8 mouse cellular contexts compared by ENCODE assay signal in the genomic region with DNA sequence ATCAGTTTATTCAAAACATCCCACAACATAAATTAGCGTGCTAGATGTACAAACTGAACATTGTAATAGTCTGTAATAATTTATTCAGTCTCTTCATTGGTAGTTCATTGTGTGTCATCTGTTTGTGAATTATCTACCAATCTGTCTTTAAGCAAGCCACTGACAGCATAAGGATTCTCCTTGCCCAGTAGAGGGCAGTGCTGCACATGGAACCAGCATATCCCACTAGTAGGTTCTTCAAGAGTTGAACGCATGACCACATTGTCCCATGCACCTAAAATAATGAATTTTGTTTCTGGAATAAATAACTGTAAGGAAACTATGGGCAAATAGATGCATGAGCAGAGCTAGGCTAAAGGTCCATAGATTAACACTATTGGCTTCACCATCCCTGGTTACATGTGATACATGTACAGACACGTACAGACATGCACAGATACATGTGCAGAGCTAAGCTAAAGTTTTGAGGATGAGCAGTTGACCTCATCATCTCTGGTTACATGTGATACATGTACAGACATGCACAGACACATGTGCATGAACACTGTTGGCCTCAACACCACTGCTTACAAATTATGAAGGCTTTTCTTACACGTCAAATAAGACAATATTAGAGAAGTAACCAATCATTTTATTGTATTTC.
DNase-seq lines count a peak whose midpoint lies in the region; ATAC-seq lines count a peak whose summit lies in the region.

No protein-coding gene starts in this region.

- no peaks in the 10 kb centered on the region for H3K36me3 ChIP-seq in intestine, embryonic 14.5 days (ENCODE audit: control insufficient read depth, insufficient read depth, low read length)
- H3K36me3 ChIP-seq in intestine, embryonic 15.5 days, result no peaks in the 10 kb centered on the region
- no peaks in the 10 kb centered on the region for H3K36me3 ChIP-seq in embryonic facial prominence, embryonic 11.5 days (replicated peaks; ENCODE audit: control insufficient read depth, insufficient read depth, low read depth, low read length)
- no peaks in the 10 kb centered on the region for H3K36me3 ChIP-seq in hindbrain, embryonic 16.5 days (ENCODE audit: control insufficient read depth, insufficient read depth, low read length)
- H3K36me3 ChIP-seq in midbrain, embryonic 16.5 days (ENCODE audit: control insufficient read depth, insufficient read depth, low read length), result no peaks in the 10 kb centered on the region

- H3K4me1 ChIP-seq in intestine, embryonic 14.5 days (replicated peaks; ENCODE audit: control insufficient read depth, insufficient read depth, low read length), result 0 out of 2 replicates have a peak, but pooled peaks cover 3% of the 10 kb centered on the region
- H3K4me1 ChIP-seq in intestine, embryonic 15.5 days (replicated peaks), result no peaks in the 10 kb centered on the region
- H3K4me1 ChIP-seq in embryonic facial prominence, embryonic 11.5 days (ENCODE audit: control insufficient read depth, insufficient read depth, low read length), result no peaks in the 10 kb centered on the region
- H3K4me1 ChIP-seq in hindbrain, embryonic 16.5 days (ENCODE audit: control insufficient read depth, insufficient read depth, low read depth, low read length), result no peaks in the 10 kb centered on the region
- no peaks in the 10 kb centered on the region for H3K4me1 ChIP-seq in midbrain, embryonic 16.5 days (ENCODE audit: control insufficient read depth, insufficient read depth, low read length)

- peak; percentile 63 for DNase-seq in intestine, embryonic 14.5 days (ENCODE audit: low spot score)
- peak; percentile 48 for DNase-seq in adrenal gland, postnatal 25 days
- DNase-seq in embryonic facial prominence, embryonic 11.5 days (ENCODE audit: low spot score), result peak; percentile 80
- DNase-seq in left cerebral cortex, adult 8-10 months (ENCODE audit: low spot score in 2 of 2), result peak; percentile 18 to 39
- DNase-seq in yolk sac, embryonic 10.5 days (ENCODE audit: low spot score), result peak; percentile 5

- no peak overlapping the region for H3K4me3 ChIP-seq in intestine, embryonic 14.5 days (ENCODE audit: low read depth, low read length)
- no peak overlapping the region for H3K4me3 ChIP-seq in intestine, embryonic 15.5 days (replicated peaks)
- no peak overlapping the region for H3K4me3 ChIP-seq in embryonic facial prominence, embryonic 11.5 days (ENCODE audit: low read depth, low read length)
- no peak overlapping the region for H3K4me3 ChIP-seq in hindbrain, embryonic 16.5 days (ENCODE audit: low read length)
- no peak overlapping the region for H3K4me3 ChIP-seq in midbrain, embryonic 16.5 days (ENCODE audit: low read depth, low read length)

- H3K4me2 ChIP-seq in intestine, embryonic 14.5 days (ENCODE audit: low read length), result no peak overlapping the region
- H3K4me2 ChIP-seq in intestine, embryonic 15.5 days (replicated peaks), result no peak overlapping the region
- H3K4me2 ChIP-seq in embryonic facial prominence, embryonic 11.5 days (ENCODE audit: low read depth, low read length), result no peak overlapping the region
- no peak overlapping the region for H3K4me2 ChIP-seq in hindbrain, embryonic 16.5 days (ENCODE audit: low read length)
- H3K4me2 ChIP-seq in midbrain, embryonic 16.5 days (ENCODE audit: low read length), result no peak overlapping the region

- H3K9me3 ChIP-seq in intestine, embryonic 14.5 days (ENCODE audit: control insufficient read depth, low read length), result no peaks in the 10 kb centered on the region
- H3K9me3 ChIP-seq in intestine, embryonic 15.5 days, result no peaks in the 10 kb centered on the region
- H3K9me3 ChIP-seq in embryonic facial prominence, embryonic 11.5 days (replicated peaks; ENCODE audit: control insufficient read depth, low read length), result no peaks in the 10 kb centered on the region
- no peaks in the 10 kb centered on the region for H3K9me3 ChIP-seq in hindbrain, embryonic 16.5 days (ENCODE audit: control insufficient read depth, low read length)
- no peaks in the 10 kb centered on the region for H3K9me3 ChIP-seq in midbrain, embryonic 16.5 days (replicated peaks; ENCODE audit: control insufficient read depth, low read length, poor library complexity, severe bottlenecking)

- no peak overlapping the region for H3K9ac ChIP-seq in intestine, embryonic 14.5 days (ENCODE audit: low read length)
- H3K9ac ChIP-seq in intestine, embryonic 15.5 days, result no peak overlapping the region
- H3K9ac ChIP-seq in embryonic facial prominence, embryonic 11.5 days (replicated peaks; ENCODE audit: low read length), result no peak overlapping the region
- H3K9ac ChIP-seq in hindbrain, embryonic 16.5 days (ENCODE audit: low read depth, low read length), result no peak overlapping the region
- H3K9ac ChIP-seq in midbrain, embryonic 16.5 days (ENCODE audit: low read depth, low read length), result no peak overlapping the region

- no peaks in the 10 kb centered on the region for H3K27me3 ChIP-seq in intestine, embryonic 14.5 days (replicated peaks; ENCODE audit: control insufficient read depth, insufficient read depth, low read length)
- H3K27me3 ChIP-seq in intestine, embryonic 15.5 days (replicated peaks), result no peaks in the 10 kb centered on the region
- no peaks in the 10 kb centered on the region for H3K27me3 ChIP-seq in embryonic facial prominence, embryonic 11.5 days (ENCODE audit: control insufficient read depth, insufficient read depth, low read length)
- H3K27me3 ChIP-seq in hindbrain, embryonic 16.5 days (replicated peaks; ENCODE audit: control insufficient read depth, insufficient read depth, low read length), result no peaks in the 10 kb centered on the region
- H3K27me3 ChIP-seq in midbrain, embryonic 16.5 days (ENCODE audit: control insufficient read depth, insufficient read depth, low read depth, low read length), result no peaks in the 10 kb centered on the region

- 0 out of 2 replicates have a peak, but pooled peaks have one; percentile 40 for ATAC-seq in intestine, embryonic 14.5 days (replicated peaks; ENCODE audit: low FRiP score, low TSS enrichment, low read depth)
- no peak for ATAC-seq in intestine, embryonic 15.5 days
- ATAC-seq in embryonic facial prominence, embryonic 11.5 days (replicated peaks; ENCODE audit: insufficient number of reproducible peaks, low FRiP score, low TSS enrichment, low read depth), result no peak
- ATAC-seq in hindbrain, embryonic 16.5 days, result peak; percentile 67; the same call in 1 of the 2 replicates
- ATAC-seq in midbrain, embryonic 16.5 days, result peak; percentile 67; the same call in 1 of the 2 replicates

- 62% methylated on average over 4 of the region's 4 CpGs for WGBS in intestine, embryonic 14.5 days
- 68% methylated on average over 4 of the region's 4 CpGs for WGBS in intestine, embryonic 15.5 days
- WGBS in embryonic facial prominence, embryonic 11.5 days, result 64% methylated on average over 4 of the region's 4 CpGs
- 51% methylated on average over 4 of the region's 4 CpGs for WGBS in hindbrain, embryonic 16.5 days
- WGBS in midbrain, embryonic 16.5 days, result 61% methylated on average over 4 of the region's 4 CpGs

- no peak overlapping the region for H3K27ac ChIP-seq in intestine, embryonic 14.5 days (ENCODE audit: low read depth)
- H3K27ac ChIP-seq in intestine, embryonic 15.5 days, result no peak overlapping the region
- H3K27ac ChIP-seq in embryonic facial prominence, embryonic 11.5 days (replicated peaks; ENCODE audit: low read depth, low read length), result no peak overlapping the region
- H3K27ac ChIP-seq in hindbrain, embryonic 16.5 days (ENCODE audit: low read depth, low read length), result no peak overlapping the region
- no peak overlapping the region for H3K27ac ChIP-seq in midbrain, embryonic 16.5 days (ENCODE audit: low read length)

Comparison
In these comparisons a context has a peak if more than half of its experiments do, and no peak if none do; other contexts are left out.
1. ATAC-seq: peak in intestine, embryonic 14.5 days (single experiment), hindbrain, embryonic 16.5 days (single experiment) and midbrain, embryonic 16.5 days (single experiment); none in intestine, embryonic 15.5 days (single experiment) and embryonic facial prominence, embryonic 11.5 days (single experiment).
2. DNase-seq: peak in every context shown above with its lines; median percentile 80 in embryonic facial prominence, embryonic 11.5 days; 63 in intestine, embryonic 14.5 days; 48 in adrenal gland, postnatal 25 days; 28 in left cerebral cortex, adult 8-10 months; 5 in yolk sac, embryonic 10.5 days.